Mouse (Mus musculus) adrenal gland (tissue): ENCODE measurements around the gene Mmp23.

Experiments used
- intact Hi-C: fragments of 180-260 bp; cut with DNase I; formaldehyde crosslinking; loops from one replicate; pipeline ENCODE4 v1.15.1; 2025

The Mmp23 gene

DNA sequence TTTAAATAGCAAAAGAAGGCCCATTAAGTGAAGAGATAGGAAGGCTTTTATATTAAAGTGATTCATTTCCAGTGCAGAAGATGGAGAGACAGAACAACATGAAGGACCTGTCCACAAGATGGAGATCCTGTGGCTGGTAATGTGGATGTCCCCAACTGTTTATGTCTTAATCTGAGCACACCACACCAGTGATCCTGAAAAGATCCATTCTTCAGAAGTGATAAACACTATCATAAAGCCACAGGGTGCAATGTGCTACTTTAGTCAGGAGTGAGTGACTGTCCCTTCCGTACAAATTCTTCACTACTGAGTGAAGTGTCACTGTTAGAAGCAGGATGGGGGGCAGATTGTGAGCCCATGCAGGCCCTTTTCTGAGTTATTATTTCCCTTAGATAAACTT, 50.4 kb downstream of the Mmp23 start:
- intact Hi-C loops = loop anchor here (5.0 kb wide), 1 partner anchor 40 kb away; the partner anchor contains the start of gene Nadk

- intact Hi-C loops = loop anchor here (5.0 kb wide), 1 partner anchor 40 kb away; the partner anchor contains the start of gene Nadk
These were observed 51.2 kb downstream of the Mmp23 start for GRCm38 (mm10) chr4:155601997-155602456.

DNA sequence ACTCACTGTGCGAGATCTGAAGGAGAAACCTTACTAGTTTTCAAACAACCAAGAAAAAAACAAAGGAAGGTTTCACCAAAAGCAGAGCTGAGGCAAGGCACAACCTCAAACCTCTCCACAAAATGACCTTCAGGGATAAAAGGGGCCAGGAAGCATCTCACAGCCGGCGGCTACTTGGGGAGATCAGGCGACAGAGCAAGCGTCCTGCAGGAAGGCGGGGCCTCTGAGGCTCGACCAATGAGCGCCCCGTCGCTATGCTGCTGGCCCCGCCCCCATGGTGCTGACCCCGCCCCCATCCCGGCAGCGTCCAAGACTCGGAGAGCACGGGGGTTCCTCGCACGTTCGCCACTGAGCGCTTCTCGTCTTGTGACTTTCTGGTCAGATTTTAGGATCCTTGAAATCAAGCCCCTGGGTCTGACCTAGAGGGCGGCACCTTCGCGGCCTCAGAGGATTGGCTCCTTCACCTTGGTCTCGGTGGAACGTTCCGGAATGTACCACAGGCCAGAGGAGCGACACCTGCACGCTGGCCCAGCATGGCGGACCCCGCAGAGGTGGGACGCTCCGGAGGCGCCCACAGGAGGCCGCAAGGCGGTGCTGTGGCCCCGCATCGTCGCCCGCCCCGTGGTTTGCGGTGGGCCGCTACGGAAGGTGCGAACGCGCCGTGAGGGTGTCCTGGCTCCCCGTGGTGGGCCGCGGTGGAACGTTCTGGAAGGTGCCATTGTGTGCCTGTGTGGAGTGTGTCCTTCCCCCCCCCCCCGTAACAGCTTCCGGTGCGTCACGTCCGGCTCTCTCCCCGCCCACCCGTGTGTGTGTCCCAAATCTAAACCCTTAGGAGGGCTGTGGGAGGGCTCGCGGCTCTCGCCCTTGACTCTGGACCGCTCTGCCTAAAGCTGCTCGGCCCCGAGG, 51.8 kb downstream of the Mmp23 start, which contains the start of gene Slc35e2:
TSS of gene Slc35e2 (plus strand) at position 326 of the 906 bp plus-strand sequence.
- intact Hi-C loops = loop anchor here (5.0 kb wide), 1 partner anchor 39 kb away; the partner anchor contains the start of gene Nadk
